Mouse (Mus musculus) monocyte, adult 5-6 weeks (primary cell): Measurements from ENCODE around the gene Gm12184. TPM values are rescaled to one million over a fixed set of nuclear protein-coding genes. Genes with fewer than 3 reads are reported as not detected.
A peak's percentile ranks its signal among the peaks of the same experiment; 100 is the strongest.
"Not testable (repeated sequence)": the region's sequence is repeated elsewhere in the genome, so short reads cannot be mapped to it uniquely, and the experiment has no call there.

Experiments
- ATAC-seq: fragments of 153-309, 156-312 bp; replicated peaks from 2 replicates; pipeline ENCODE4 v1.8.0; 2017; ENCODE audit warnings: mild to moderate bottlenecking; ENCODE audit not compliant: low TSS enrichment, insufficient number of reproducible peaks, severe bottlenecking, poor library complexity, low FRiP score
- total RNA-seq: library from RNA; stranded (forward); fragments of 200-1000, 200-491, 200-594 nt; gene quantifications from 3 replicates; pipeline ENCODE4 v1.2.3, GENCODE M21; 2017

The Gm12184 gene
- total RNA-seq: 7.5 to 29.4 TPM (median 12.2 TPM) in 3 replicates

DNA sequence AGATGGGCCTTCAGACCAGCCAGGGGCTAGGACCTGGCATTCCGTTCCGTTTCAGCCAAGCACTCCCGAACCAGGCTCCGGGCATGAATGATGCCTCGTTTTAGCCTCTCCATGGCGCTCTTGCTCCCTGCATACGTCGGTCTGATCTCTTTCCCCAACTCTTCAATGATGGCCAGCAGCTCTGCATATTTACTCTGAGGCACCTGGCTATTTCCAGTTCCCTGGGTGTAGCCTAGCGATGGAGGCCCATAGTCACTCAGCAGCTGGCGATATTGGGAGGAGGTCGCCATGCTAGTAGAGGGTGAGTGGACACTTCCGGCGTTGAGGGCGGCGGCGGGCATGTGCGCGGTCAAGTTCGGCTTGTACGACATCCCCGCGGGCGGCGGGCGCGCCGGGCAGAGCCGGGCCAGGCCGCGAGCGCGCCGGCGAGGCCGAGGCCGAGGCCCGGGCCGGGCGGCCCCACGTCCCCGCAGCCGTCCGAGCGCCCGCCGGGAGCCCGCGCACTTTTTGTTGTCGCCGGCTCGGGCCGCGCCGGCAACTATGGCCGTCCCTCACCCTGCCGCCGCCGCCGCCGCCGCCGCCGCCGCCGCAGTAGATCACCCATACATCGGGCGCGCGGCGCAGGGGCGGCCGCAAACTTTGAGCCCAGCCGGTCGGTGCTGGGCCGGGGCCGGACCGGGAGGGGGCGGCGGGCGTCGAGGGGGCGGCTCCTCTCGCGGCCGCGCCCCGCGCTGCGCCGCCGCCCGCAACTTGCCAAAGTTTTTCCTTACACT lies at the start of gene Gm12184, which contains the start of gene Trim7:
TSS of gene Gm12184 (minus strand) at position 677 of the 773 bp plus-strand sequence.
TSS of gene Trim7 (plus strand) at position 162 of the 773 bp plus-strand sequence.
- ATAC-seq: peak; percentile 60

DNA sequence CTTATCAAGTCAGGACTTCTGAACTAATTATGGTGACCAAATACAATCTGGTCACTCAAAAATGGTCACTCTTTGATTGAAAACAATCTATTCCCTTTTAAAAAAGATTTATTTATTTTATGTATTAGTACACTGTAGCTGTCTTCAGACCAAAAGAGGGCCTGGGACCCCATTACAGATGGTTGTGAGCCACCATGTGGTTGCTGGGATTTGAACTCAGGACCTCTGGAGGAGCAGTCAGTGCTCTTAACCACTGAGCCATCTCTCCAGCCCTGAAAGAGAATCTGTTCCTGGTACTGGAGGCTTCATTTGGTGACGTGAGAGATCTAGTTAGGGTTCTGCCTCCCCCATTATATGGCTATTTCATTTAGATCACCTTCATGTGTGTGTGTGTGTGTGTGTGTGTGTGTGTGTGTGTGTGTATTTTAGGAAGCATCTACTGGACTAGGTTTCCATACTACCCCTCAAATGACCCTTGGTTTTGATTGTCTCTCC lies 48.9 kb upstream of the Gm12184 start:
- ATAC-seq: not testable (repeated sequence)

DNA sequence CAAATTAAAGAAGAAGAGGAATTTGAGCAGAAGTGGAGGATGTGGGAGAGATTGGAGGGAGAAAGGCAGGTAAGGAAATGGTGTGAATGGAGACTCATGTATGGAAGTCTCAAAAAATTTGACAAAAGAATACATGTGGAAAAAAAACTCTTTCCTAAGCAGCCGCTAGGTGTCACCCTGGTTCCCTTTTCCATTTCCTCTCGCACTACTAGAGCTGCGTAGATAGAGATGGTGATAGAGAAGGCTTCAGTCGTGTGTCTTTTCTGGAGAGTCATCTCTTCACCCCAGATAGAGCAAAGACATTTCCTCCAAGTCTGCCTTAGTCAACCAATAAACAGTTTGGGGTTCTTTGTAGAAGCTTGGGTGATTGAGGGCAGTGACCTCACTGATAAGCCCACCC lies 48.0 kb upstream of the Gm12184 start:
- ATAC-seq: peak; percentile 27; the same call in 1 of the 2 replicates

DNA sequence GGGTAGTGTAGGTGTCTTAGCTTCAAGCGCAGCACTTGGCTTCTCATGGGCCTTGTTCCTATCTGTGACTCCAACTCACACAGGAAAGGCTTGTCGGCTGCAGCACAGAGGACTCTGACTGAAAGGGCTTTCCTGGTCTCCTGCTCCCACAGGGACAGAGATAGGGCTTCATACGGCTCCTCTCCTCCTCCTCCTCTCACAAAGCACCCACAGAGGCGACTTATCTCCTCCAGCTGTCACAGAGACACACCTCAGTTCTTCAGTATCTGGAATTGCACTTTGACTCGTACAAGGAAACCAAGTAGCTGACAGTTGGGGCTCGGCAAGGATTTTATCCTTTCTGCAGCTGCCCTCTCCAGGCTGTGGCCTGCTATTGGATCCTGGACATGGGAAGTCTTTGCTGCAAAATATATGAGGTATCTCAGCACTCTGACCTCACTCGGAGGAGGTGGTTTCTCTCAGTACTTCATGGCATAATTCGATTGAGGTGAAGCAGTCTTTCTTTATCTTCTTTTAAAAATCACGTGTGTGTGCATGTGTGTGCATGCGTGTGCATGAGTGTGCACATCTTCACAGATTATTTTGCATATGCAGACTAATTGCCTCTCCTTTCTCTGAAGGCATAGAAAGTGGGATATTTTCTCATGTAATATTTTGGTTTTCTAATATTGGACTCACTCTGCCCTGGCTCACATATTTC lies 47.3 kb upstream of the Gm12184 start:
- no peak for ATAC-seq

DNA sequence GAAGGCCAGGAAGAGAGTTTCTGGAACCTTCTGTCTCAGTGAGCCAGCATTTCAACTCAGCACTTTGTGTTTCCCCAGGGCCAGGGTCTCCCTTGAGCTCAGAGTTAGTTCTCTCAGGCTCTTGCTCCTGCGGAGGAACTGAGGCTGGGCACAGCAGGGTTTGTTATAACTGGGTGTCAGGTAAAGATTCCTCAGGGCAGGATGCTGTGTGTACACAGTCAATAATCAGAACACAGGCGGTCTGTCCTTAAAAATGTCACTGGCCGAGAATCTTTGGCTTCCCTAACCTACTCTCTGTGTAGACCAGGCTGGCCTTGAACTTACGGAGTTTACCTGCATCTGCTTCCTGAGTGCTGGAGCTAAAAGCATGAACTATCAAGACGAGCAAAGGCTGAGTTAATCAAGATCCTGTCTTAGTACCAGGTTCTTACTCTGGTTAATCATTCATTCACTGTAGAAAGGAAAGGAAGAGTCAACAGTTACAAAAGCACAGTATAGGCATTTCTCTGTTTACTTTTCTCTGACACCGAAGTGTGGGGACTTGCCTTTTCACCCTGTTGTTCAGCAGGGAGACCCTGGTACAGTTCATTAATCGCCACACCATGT lies 46.3 kb upstream of the Gm12184 start:
- no peak for ATAC-seq

DNA sequence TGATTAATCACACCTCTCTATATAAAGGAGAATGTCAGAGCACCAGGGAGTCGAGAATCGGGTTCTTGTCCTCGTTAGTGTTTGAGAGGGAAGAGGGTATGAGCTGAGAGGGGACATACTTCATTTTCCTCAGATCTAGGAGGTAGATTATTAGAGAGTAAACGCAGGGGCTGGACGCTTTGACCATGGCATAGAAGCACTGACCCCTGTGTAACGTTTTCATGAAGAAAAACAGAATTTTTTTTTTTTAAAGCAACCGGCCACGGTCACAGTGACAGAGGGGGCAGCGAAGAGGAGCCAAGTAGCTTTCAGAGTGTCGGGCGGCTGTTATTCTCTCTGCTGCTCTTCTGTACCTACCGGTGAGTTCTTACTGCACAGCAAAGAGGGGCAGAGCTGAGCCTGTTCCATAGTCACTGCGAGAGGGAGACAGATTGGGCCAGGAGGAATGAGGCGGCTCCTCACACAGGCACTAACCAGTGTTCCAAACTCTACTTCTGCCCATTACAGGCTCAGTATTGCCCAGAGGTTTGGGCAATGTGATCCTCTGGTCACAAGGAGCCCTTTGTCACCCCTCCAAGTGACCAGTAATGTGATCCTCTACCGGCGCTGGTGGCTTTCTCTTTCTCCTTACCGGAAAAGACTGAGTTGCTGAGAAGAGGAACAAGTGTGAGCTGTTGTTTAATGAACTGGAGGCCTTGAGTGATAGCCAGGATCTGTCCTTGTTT lies 45.5 kb upstream of the Gm12184 start:
- ATAC-seq: peak; percentile 19

DNA sequence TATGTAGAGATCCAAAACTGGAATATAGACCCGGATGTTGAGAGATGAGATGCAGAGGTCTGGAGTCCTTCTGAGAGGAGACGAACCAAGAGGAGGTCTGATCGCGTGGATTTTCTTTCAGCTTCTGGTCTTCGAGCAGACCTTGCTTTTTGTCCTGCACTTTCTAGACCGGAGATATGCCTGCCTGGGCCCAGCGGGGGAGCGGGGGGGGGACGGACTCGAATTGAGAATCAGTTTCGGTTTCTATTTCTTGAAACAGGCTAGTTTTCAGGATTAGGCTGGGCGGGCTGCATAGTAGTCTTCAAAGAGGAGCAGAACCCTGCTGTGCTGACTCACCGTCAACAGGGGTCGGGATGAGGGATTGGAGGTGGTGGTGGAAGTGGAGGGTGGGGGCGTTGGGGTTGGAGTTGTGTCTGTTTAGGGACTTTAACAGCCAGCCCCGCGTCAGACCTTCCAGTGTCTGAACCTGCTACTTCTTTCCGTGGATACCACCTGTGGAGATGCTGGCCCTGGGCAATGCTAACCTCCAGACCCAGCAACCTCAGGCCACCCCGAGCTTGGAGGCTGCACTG lies 44.8 kb upstream of the Gm12184 start, which contains the start of gene Irgm1:
TSS of gene Irgm1 (minus strand) at position 483 of the 572 bp plus-strand sequence.
- ATAC-seq: peak; percentile 32

DNA sequence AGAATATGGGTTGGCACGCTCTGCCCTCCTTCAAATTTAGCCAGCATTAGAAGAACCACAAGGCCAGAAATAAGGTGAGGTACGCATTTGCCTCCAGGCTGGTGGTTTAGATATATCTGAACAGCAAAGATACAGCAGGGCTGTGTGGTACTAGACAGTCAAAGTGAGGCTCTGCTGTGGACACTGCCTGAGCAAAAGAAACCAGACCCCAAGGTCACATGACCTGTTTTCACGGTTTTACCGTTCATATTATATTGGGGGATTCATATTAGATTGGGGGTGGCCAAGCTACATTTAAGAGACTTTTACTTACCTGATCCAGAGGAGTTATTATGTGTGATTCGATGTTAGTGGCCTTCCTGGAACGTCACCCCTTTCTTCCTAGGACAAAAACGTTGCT lies 44.3 kb upstream of the Gm12184 start:
- no peak for ATAC-seq

DNA sequence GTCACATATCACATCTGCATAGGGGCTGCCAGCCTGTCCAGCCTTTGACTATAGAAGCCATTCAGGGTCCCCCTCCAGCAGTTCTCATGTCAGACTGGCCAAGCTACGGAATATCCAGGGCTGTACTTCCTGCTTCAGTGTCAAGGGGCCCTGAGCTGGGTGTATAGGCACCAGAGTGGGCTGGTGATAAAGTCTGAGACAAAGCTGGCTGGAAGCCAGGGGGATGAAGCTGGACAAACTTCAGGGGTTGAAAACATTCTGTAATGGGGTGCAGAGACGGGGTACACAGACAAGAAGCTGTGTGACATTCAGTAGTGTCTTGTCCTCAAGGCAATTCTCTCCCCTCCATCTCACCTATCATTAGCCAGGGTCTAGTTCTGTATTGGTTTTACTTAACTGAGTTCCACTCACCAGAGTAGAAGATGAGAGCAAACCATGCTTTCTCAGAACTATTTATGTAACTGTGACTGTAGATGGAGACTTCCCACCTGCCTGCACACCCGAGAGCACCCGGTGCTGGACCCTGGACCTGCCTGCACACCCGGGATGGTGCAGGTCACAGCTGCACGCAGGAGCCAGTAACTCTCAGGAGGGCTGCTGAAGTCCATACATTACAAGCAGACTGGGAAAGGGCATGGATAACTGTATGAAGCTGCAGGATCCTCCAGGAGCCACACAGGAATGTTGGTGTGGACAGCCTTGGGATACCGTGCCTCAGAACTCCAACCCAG lies 43.1 kb upstream of the Gm12184 start:
- ATAC-seq: no peak

DNA sequence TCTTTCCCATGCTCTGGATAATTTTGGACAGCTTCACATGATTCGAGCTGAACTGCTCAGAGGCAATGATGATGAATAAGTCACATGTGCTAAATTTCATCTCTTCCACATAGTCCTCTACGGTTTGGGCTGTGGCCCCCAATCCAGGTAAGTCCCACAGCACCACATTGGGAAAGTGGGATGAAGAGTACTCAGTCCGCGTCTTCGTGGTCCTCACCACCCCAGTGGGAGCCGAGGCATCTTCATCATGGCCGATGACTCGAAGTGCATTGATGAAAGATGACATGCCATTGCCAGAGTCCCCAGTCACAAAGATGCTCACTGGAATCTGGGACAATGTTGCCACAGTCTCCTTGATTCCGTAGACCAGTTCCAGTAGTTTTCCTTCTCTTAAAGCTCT lies 40.0 kb upstream of the Gm12184 start:
- ATAC-seq: no peak

DNA sequence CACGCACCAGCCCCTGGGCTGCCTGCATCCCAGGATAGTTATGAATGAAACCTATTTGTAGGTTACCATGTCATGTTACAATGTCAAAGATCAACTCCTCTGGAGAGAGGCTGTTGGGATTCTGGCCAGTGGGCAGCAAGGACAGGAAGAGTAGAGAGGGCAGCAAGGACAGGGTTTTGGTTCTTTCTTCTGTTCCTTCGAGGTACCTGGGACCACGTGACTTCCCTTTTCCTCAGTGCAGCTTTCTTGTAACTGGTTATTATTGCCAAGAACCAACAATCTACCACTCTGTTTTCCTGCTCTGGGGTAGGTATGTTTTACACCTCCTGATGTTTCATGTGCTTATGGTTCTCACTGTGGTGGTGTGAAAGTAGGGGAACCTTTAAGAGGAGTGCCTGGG lies 37.4 kb upstream of the Gm12184 start:
- ATAC-seq: no peak

DNA sequence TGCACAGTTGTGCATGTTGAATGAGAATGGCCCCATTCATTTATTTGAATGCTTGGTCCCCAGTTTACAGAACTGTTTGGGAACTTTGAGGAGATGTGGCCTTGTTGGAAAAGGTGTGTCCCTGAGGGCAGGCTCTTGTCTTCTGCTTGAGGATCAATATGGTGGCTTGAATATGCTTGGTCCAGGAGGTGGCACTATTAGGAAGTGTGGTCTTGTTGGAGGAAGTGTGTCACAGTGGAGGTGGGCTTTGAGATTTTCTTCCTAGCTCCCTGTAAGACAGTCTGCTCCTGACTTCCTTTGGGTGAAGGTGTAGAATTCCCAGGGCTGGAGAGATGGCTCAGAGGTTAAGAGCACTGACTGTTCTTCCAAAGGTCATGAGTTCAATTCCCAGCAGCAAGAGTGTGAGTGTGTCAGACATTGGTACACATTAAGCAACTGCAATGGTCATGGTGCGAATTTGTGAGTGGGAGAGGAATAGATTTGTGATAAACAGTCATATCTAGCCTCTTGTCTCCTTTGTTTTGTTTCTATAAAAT lies 36.4 kb upstream of the Gm12184 start:
- no peak for ATAC-seq

DNA sequence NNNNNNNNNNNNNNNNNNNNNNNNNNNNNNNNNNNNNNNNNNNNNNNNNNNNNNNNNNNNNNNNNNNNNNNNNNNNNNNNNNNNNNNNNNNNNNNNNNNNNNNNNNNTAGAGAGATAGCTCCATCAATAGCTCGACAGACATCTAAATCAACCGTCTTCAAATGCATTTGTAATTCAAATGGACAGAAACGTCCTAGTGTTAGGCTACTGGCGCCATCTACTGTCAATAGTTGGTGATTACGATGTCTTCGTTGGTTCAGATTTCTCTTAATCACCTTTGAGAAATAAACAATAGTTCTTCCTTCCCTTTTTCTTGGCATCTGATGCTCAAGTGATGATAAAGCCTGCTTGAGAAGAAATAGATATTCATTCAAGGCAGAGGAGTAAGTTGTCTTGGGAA lies 32.6 kb upstream of the Gm12184 start:
- ATAC-seq: 0 out of 2 replicates have a peak, but pooled peaks have one; percentile 18

DNA sequence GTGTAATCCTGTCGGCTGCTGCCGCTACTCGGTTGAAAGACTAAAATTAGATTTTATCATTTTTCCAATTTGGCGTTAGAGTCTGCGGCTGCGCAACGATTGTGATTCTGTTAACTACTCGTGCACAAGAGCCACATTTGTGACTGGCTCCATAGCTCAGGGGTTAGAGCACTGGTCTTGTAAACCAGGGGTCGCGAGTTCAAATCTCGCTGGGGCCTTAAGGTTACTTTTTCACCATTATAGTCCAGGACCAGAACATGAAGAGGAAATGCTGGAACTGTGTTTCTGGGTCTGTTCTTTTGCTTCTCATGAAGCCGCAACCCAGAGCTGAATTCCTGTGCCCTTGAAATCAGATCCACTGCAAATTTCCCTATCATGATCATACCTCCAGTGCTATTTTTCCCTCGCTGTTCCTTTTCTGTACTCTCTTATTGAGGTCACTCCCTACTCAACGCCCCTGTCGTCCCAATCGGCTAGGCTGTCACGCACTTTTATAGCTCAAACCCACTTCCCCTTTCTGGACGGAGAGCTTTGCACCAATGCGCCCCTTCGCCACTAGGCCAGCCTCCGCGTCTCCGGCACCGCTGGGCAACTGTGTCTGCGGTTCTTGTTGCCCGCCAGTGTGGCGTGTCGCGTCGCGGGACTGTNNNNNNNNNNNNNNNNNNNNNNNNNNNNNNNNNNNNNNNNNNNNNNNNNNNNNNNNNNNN lies 27.2 kb upstream of the Gm12184 start:
- ATAC-seq: peak; percentile 63

DNA sequence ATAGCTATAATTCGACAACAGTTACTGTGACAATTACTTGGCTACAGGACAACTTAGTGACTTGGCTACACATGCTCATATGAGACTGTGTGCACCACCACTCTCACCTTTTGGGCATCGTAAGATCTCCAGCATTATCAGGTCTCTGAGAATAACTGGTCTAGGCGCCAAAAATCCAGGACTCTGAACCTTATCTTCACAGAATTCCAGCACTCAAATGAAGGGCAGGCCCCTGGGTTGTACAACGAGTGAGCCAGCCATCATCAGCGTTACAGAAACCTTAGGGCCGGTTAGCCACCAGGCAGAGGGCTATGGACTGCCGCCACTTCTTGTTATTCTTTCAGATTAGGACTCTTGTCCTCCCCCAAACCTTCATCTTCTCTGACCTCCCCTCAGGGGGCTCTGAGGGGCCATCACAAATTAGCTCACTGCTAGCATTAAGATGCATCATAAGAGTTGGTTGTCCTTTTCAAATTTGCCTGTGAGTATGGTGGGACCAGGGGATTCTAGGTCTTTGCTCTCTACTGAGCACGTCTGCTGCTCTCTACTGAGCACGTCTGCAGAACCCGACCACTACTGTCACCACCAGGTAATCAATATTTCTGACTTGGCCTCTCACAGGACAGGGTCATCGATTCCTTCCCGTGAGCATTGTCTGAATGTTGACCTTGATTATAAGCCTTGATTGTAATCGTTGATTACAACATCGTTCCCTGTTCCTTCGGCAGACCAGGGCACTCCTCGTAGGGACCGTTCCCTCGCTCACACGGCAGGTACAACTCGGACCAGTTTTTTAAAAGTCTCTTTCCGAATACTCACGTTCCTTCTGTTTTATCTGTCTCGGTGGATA lies 26.4 kb upstream of the Gm12184 start:
- ATAC-seq: no peak

DNA sequence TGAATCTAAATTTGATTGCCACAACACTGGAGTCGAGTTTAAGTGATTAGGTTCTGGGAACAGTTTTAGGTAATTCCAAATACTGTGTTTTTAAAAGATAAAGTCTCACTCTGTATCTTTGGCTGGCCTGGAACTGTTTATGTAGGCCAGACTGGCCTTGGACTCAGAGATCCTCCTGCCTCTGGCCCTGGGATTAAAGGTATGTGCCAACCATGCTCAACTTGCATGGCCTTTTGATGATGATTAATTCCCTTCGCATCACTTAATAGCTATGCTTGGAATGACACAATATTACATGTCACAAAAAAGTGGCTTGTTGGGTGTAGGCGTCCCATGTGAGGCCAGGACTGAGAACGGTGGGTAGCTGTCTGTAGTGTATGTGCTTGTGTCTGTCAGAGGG lies 25.7 kb upstream of the Gm12184 start:
- ATAC-seq: no peak
